Mouse (Mus musculus) spleen, adult 2 months (tissue): ENCODE data around the gene Defb23. TPM values are rescaled to one million over a fixed set of nuclear protein-coding genes. Genes with fewer than 3 reads are reported as not detected.

Source experiments
- DNase-seq, 2 experiments: peaks; one replicate each; pipeline versions ENCODE4 v3.0.0 to v3.0.0-alpha.2; 2012 to 2021; ENCODE audit warnings: low spot score in 2 of 2, low read depth in 1 of 2
- H3K27ac ChIP-seq: fragments of 200-500 bp; 2 replicates; pipeline ENCODE4 v1.5.1; 2012; ENCODE audit warnings: low read length, inconsistent platforms; ENCODE audit not compliant: insufficient read depth
- H3K27me3 ChIP-seq: fragments of 200-500 bp; 2 replicates; pipeline ENCODE4 v1.6.1; 2012; ENCODE audit warnings: mild to moderate bottlenecking, moderate library complexity, low read length, inconsistent platforms; ENCODE audit not compliant: control insufficient read depth, insufficient read depth
- H3K36me3 ChIP-seq: fragments of 200-500 bp; 2 replicates; pipeline ENCODE4 v1.6.1; 2012; ENCODE audit warnings: mild to moderate bottlenecking, low read length, inconsistent platforms; ENCODE audit not compliant: control insufficient read depth, insufficient read depth
- H3K4me1 ChIP-seq: fragments of 200-500 bp; 2 replicates; pipeline ENCODE4 v1.6.1; 2011; ENCODE audit warnings: inconsistent platforms; ENCODE audit not compliant: control insufficient read depth, insufficient read depth, insufficient read length
- H3K4me3 ChIP-seq: fragments of 200-500 bp; 2 replicates; pipeline ENCODE4 v1.5.1; 2011; ENCODE audit warnings: mild to moderate bottlenecking, inconsistent platforms; ENCODE audit not compliant: insufficient read depth, insufficient read length; ENCODE audit errors: extremely low read depth
- CTCF ChIP-seq: fragments of 200-500 bp; IDR thresholded peaks from 2 replicates; pipeline ENCODE4 v1.5.1; 2011; ENCODE audit warnings: mild to moderate bottlenecking, inconsistent platforms; ENCODE audit not compliant: insufficient read depth, insufficient read length, insufficient replicate concordance; ENCODE audit errors: extremely low read depth
- POLR2A ChIP-seq: fragments of 200-500 bp; IDR thresholded peaks from 2 replicates; pipeline ENCODE4 v1.6.1; 2011; ENCODE audit warnings: low read depth, low read length, inconsistent platforms
- WGBS: fragments of 180-500 bp; shearing (Covaris S2); methylation state at CpG from one replicate; pipeline ENCODE4 v1.1.7; 2018; 5-methylcytosine and 5-hydroxymethylcytosine counted together
- polyA plus RNA-seq: library from polyadenylated mRNA; depleted of rRNA; stranded (reverse); fragments of >200 nt; gene quantifications from 2 replicates; pipeline ENCODE4 v1.2.3, GENCODE M21; 2012

The Defb23 gene
- polyA plus RNA-seq, 1 experiment, result not detected

DNA sequence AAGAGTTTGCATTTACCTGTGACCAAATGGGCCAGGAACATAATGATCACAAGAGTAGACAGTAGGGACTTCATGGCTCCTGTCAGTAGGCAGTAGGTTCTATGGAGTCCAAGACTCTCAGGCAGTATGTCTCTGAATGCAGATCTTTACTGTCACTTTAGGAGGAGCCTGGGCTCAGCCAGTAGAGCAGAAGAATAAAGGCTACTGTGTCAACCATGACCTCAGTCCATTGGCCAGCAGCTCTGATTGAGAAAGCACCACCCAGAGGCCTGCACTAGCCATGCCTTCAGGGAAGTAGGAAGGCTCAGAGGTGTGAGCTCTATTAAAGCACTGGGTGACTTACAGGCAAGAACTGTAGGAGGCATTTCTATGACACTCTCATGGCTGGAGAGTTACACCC is 25.6 kb upstream of the Defb23 start, which contains the start of gene Defb22:
TSS of gene Defb22 (minus strand) at position 101 of the 400 bp plus-strand sequence.
- TF ChIP-seq CTCF (no peak), POLR2A (no peak)
- no peak for DNase-seq

DNA sequence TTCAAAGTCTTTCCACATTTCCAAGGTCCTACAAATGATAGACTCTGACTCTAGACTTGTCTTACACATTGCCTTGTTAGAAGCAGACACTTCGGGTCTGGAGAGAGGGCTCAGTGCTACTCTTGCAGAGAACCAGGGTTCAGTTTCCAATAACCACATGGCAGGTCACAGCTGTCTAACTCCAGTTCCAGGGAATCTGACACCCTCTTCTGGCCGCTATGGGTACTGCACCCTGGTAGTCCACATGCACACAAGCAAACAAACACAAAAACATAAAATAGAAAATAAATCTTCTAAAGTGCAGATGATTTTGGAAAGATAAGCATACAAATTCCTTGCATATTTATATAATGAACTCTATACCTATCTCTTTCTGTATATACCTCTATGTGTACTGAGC is 22.6 kb upstream of the Defb23 start:
- no peak for DNase-seq
- no peaks in the 10 kb centered on the region for H3K4me1 ChIP-seq
- WGBS, result 85% methylated on average over 2 of the region's 2 CpGs
- no peak for TF ChIP-seq POLR2A
- H3K27ac ChIP-seq, result no peak overlapping the region
- H3K36me3 ChIP-seq, result no peaks in the 10 kb centered on the region
- no peak overlapping the region for H3K4me3 ChIP-seq
- no peaks in the 10 kb centered on the region; the same call in 1 of the 2 replicates for H3K27me3 ChIP-seq

More for the DNA sequence above, 25.6 kb upstream of the Defb23 start, which contains the start of gene Defb22:
- Histone ChIP-seq H3K27me3 (no peaks in the 10 kb centered on the region; the same call in 1 of the 2 replicates), H3K36me3 (no peaks in the 10 kb centered on the region), H3K4me3 (no peak within 1 kb of the TSS), H3K27ac (no peak within 1 kb of the TSS), H3K4me1 (no peaks in the 10 kb centered on the region)

DNA sequence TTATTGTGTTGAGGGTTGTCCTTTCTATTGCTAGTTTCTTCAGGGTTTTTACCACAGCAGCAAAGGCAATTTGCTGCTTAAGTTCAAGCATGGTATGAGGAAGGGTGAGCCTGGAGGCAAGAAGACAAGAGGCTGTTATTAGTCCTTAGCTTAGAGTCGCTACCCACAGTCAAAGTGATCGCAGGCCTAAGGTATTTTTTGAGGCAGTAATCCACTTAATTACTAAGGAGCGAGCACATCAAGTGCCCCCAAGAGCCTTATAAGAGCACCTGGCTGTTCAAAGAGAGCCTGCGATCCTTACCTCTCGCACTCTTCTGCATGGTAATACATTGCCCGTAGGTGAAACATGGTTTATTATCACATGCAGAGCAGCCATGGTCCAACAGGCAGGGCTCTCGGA is 17.3 kb upstream of the Defb23 start:
- whole genome bisulfite sequencing, result 95% methylated on average over 7 of the region's 7 CpGs
- H3K27ac ChIP-seq, result no peak overlapping the region
- H3K36me3 ChIP-seq, result no peaks in the 10 kb centered on the region
- no peak overlapping the region for H3K4me3 ChIP-seq
- H3K27me3 ChIP-seq, result no peaks in the 10 kb centered on the region
- no peak for DNase-seq
- H3K4me1 ChIP-seq, result no peaks in the 10 kb centered on the region
- no peak for TF ChIP-seq POLR2A
- no peak for TF ChIP-seq CTCF

DNA sequence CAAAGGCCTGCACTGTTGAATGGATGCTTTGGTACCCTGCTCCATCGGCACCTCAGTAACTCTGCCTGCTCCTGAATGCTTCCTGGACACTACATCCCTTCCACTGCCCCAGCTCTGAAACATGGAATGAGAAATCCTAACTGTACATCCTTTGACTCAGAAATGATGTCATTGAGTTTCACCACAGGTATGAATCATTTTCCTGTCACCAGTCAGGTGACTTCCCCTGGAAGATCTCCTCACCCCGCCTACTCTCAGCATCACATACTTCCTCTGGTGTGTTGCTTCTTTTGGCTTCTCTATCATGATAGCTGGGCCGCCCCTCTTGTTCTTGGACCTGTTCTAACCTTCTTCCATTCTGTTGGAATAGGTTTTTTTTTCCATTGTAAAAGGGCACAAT is 16.5 kb upstream of the Defb23 start:
- Histone ChIP-seq H3K4me1 (no peaks in the 10 kb centered on the region), H3K27ac (no peak overlapping the region), H3K27me3 (no peaks in the 10 kb centered on the region), H3K4me3 (no peak overlapping the region), H3K36me3 (no peaks in the 10 kb centered on the region)
- 58% methylated on average over 3 of the region's 3 CpGs for WGBS
- DNase-seq, result no peak
- no peak for TF ChIP-seq POLR2A
- no peak for TF ChIP-seq CTCF

DNA sequence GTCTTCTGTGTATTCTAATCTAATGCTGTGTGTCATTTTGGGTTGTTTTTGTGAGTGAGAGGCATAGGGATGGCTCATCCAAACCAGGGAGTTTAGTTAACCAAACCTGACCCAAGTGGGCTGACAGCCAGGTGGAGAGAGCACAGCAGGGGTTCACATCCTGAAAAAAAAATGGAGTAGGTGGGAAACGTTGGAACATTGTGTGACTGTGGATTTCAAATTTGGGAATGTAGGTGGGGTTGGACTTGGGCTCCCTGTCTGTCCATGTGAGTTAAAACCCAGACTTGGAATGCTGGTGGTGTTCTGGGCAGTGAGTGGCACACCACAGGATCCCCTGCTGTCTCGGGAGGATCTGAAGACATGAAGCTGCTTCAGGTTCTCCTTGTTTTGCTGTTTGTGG is 12.3 kb upstream of the Defb23 start, which contains the start of gene Defb20:
TSS of gene Defb20 (plus strand) at position 301 of the 400 bp plus-strand sequence.
- no peaks in the 10 kb centered on the region for H3K4me1 ChIP-seq
- no peak for DNase-seq
- H3K27ac ChIP-seq, result no peak within 1 kb of the TSS
- WGBS, result 76% methylated on average over 2 of the region's 2 CpGs
- H3K36me3 ChIP-seq, result no peaks in the 10 kb centered on the region
- H3K27me3 ChIP-seq, result no peaks in the 10 kb centered on the region
- no peak within 1 kb of the TSS for H3K4me3 ChIP-seq
- TF ChIP-seq POLR2A (no peak), CTCF (no peak)

DNA sequence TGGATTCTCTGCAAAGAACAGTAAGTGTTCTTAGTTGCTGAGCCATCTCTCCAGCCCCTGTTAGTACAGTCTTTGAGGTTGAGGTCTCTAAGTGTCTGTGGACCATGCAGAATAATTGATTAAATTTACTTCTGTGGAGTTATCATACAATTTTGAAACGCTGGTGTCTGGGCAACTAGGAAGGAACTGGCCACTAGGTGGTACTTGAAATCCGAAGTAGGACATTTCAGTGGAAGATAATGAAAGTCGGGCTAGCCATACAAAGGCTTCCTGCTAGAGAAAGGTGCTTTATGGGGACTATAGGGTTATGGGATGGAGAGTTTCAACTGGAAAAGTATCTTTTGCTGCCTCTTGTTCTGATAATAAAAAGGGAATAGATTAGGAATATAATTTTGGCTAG is 8.0 kb upstream of the Defb23 start:
- no peaks in the 10 kb centered on the region for H3K36me3 ChIP-seq
- H3K4me3 ChIP-seq, result no peak overlapping the region
- H3K27ac ChIP-seq, result no peak overlapping the region
- H3K27me3 ChIP-seq, result no peaks in the 10 kb centered on the region
- WGBS, result 30% methylated on average over 3 of the region's 3 CpGs
- H3K4me1 ChIP-seq, result no peaks in the 10 kb centered on the region
- no peak for DNase-seq
- no peak for TF ChIP-seq POLR2A
- TF ChIP-seq CTCF, result no peak

DNA sequence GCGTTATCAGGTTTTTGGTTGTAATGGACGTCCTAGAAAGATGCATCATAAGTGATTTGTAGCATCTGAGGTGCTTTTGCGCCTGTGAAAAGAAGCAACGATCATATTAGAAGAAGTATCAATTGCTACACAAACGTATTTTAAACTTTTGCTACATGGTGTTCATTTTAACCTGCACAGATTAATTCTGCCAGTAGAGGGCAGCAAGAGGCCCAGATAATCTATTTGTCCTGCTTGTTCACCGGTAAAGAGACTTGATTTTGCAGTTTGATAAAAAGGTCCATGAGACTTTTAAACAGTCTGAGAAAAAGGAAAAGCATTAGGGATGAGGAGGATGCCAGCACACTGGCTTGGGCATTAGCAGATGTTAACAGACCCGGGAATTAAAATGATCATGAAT is 6.6 kb upstream of the Defb23 start:
- Histone ChIP-seq H3K36me3 (no peaks in the 10 kb centered on the region), H3K27ac (no peak overlapping the region), H3K27me3 (no peaks in the 10 kb centered on the region), H3K4me1 (no peaks in the 10 kb centered on the region), H3K4me3 (peak overlapping the region; percentile 18; the same call in 1 of the 2 replicates)
- WGBS, result 25% methylated on average over 7 of the region's 7 CpGs
- TF ChIP-seq POLR2A, result no peak
- no peak for TF ChIP-seq CTCF
- no peak for DNase-seq

DNA sequence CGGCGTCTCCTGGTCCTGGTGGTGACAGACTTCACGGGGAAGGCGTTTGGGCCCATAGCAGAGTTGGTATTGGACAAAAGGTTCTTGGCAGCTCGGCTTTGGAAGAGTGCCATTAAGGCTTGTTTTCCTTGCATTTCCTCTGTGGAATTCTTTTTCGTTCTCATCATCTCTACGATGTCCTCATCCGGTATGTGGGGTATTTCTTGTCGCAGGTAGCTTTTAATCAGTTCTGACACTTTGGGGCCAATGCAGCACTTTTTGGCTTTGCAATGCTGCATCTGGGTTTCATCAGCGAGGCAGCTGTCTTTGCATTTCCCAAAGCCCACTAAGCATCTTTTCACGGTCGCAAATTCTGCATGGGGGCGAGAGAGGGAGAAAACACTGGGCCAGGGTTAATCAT is 5.2 kb downstream of the Defb23 start:
- WGBS, result 76% methylated on average over 13 of the region's 13 CpGs
- Histone ChIP-seq H3K27ac (no peak overlapping the region), H3K4me3 (no peak overlapping the region), H3K4me1 (no peaks in the 10 kb centered on the region), H3K27me3 (no peaks in the 10 kb centered on the region), H3K36me3 (no peaks in the 10 kb centered on the region)
- TF ChIP-seq CTCF (no peak), POLR2A (no peak)
- DNase-seq, result no peak
